ENCODE assay signal across 9 mouse cellular contexts in the genomic region with DNA sequence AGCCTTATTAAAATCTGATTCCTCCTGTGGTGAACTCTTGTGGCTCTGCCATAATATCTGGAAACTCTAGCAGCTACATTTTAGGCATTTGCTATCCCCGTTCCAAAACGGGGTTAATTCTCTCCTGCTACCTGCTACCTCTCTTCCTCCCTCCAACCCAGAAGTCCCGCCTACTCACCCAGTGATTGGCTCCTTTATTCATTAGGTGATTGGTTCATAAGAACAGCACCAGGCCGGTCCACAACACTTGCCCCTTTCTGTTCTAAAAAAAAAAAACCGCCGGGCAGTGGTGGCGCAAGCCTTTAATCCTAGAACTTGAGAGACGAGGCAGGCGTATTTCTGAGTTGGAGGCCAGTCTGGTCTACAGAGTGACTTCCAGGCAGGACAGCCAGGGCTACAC. TPM values are rescaled to one million over a fixed set of nuclear protein-coding genes. Genes with fewer than 3 reads are reported as not detected.
DNase-seq lines count a peak whose midpoint lies in the region; ATAC-seq and TF ChIP-seq lines count a peak whose summit lies in the region.
"Had no signal": no experiment of that assay in that cellular context is flagged by ENCODE, and none has a peak within 500 bp of the region (broad histone marks: within the 10 kb centered on the region; RNA-seq: fewer than 3 reads in every experiment).

No protein-coding gene starts in this region.

- no peak overlapping the region for H3K27ac ChIP-seq in heart, embryonic 11.5 days (ENCODE audit: low read depth, low read length)
- no peak overlapping the region for H3K27ac ChIP-seq in intestine, embryonic 16.5 days (ENCODE audit: low read length)
- no peak overlapping the region for H3K27ac ChIP-seq in midbrain, embryonic 14.5 days (replicated peaks; ENCODE audit: low read depth, low read length)

- H3K36me3 ChIP-seq in heart, embryonic 11.5 days (ENCODE audit: control insufficient read depth, insufficient read depth, low read length), result no peaks in the 10 kb centered on the region
- no peaks in the 10 kb centered on the region for H3K36me3 ChIP-seq in intestine, embryonic 16.5 days (ENCODE audit: control insufficient read depth, insufficient read depth, low read length)
- H3K36me3 ChIP-seq in midbrain, embryonic 14.5 days (ENCODE audit: control insufficient read depth, insufficient read depth, low read length), result no peaks in the 10 kb centered on the region

- no peak for DNase-seq in heart, postnatal 14 days
- DNase-seq in T-cell, adult 2 months (ENCODE audit: low spot score), result peak; percentile 20
- DNase-seq in lung, adult 2 months, result peak; percentile 32
- no peak for DNase-seq in layer of hippocampus, adult 9-10 months (ENCODE audit: low spot score)
- DNase-seq in midbrain, embryonic 14.5 days, result no peak

- ATAC-seq in heart, embryonic 11.5 days (replicated peaks; ENCODE audit: insufficient number of reproducible peaks, low FRiP score, low TSS enrichment), result no peak
- peak; percentile 85 for ATAC-seq in intestine, embryonic 16.5 days
- ATAC-seq in cerebellum, adult (ENCODE audit: insufficient number of reproducible peaks, low FRiP score, low TSS enrichment), result no peak
- ATAC-seq in midbrain, embryonic 14.5 days (ENCODE audit: low FRiP score, low TSS enrichment), result no peak

- H3K27me3 ChIP-seq in heart, embryonic 11.5 days (ENCODE audit: control insufficient read depth, insufficient read depth, low read length), result no peaks in the 10 kb centered on the region
- no peaks in the 10 kb centered on the region for H3K27me3 ChIP-seq in intestine, embryonic 16.5 days (replicated peaks; ENCODE audit: control insufficient read depth, insufficient read depth, low read length)
- no peaks in the 10 kb centered on the region for H3K27me3 ChIP-seq in midbrain, embryonic 14.5 days (ENCODE audit: control insufficient read depth, insufficient read depth, low read length)

- H3K4me2 ChIP-seq in heart, embryonic 11.5 days, result peak overlapping the region; percentile 51
- H3K4me2 ChIP-seq in intestine, embryonic 16.5 days (ENCODE audit: low read depth, low read length), result peak overlapping the region; percentile 33; the same call in 1 of the 2 replicates
- no peak overlapping the region; the same call in 1 of the 2 replicates for H3K4me2 ChIP-seq in midbrain, embryonic 14.5 days (ENCODE audit: low read length)

- no peak overlapping the region for H3K4me3 ChIP-seq in heart, embryonic 11.5 days (ENCODE audit: low read depth, low read length)
- peak overlapping the region; percentile 27 for H3K4me3 ChIP-seq in intestine, embryonic 16.5 days (ENCODE audit: low read length)
- H3K4me3 ChIP-seq in lung, adult 2 months (replicated peaks; ENCODE audit: extremely low read depth, low read depth, low read length), result no peak overlapping the region
- no peak overlapping the region for H3K4me3 ChIP-seq in midbrain, embryonic 14.5 days (replicated peaks; ENCODE audit: low read depth, low read length)
- H3K4me3 ChIP-seq: myocyte had no signal

- no peaks in the 10 kb centered on the region for H3K4me1 ChIP-seq in heart, embryonic 11.5 days (ENCODE audit: control insufficient read depth, insufficient read depth, low read length)
- no peaks in the 10 kb centered on the region for H3K4me1 ChIP-seq in intestine, embryonic 16.5 days (ENCODE audit: control insufficient read depth, insufficient read depth, low read length)
- H3K4me1 ChIP-seq in lung, adult 2 months (ENCODE audit: control insufficient read depth, insufficient read depth, low read length), result no peaks in the 10 kb centered on the region
- no peaks in the 10 kb centered on the region for H3K4me1 ChIP-seq in midbrain, embryonic 14.5 days (ENCODE audit: control insufficient read depth, insufficient read depth, low read length)

- H3K9ac ChIP-seq in heart, embryonic 11.5 days (ENCODE audit: low read depth, low read length), result 0 out of 2 replicates have a peak overlapping the region, but pooled peaks have one; percentile 5
- H3K9ac ChIP-seq in intestine, embryonic 16.5 days (ENCODE audit: low read depth, low read length), result no peak overlapping the region
- H3K9ac ChIP-seq in midbrain, embryonic 14.5 days (replicated peaks; ENCODE audit: low read length), result no peak overlapping the region

- no peak for TF ChIP-seq POLR2A in lung, adult 2 months (IDR thresholded peaks at IDR 0.05; ENCODE audit: borderline replicate concordance, extremely low read depth, low read depth, low read length)

- WGBS in heart, embryonic 11.5 days (ENCODE audit: insufficient replicate concordance), result 11% methylated on average over 9 of the region's 9 CpGs
- 9% methylated on average over 9 of the region's 9 CpGs for WGBS in intestine, embryonic 16.5 days
- WGBS in lung, adult 2 months, result 4% methylated on average over 9 of the region's 9 CpGs
- WGBS in midbrain, embryonic 14.5 days, result 23% methylated on average over 9 of the region's 9 CpGs

- intact Hi-C loops in heart, postnatal 14 days (cut with DNase I), result no loop called here

- no peak for TF ChIP-seq CTCF in lung, adult 2 months (IDR thresholded peaks at IDR 0.05; ENCODE audit: insufficient read depth, low read length)

- no peaks in the 10 kb centered on the region for H3K9me3 ChIP-seq in heart, embryonic 11.5 days (replicated peaks; ENCODE audit: control insufficient read depth, low read length)
- H3K9me3 ChIP-seq in intestine, embryonic 16.5 days (ENCODE audit: control insufficient read depth, low read length), result no peaks in the 10 kb centered on the region
- no peaks in the 10 kb centered on the region for H3K9me3 ChIP-seq in midbrain, embryonic 14.5 days (ENCODE audit: control insufficient read depth, low read length)

RNA-seq across cellular contexts. Expression of gene Oscar, which starts 20.8 kb away (rescaled TPM):
- polyA plus RNA-seq in heart, embryonic 11.5 days (2014; fragmentation: Nextera tagmentation; extraction: Ambion mirVana), result 0.21 and 0.56 TPM in 2 replicates
- under 1 TPM; 0.19 to 0.34 TPM for total RNA-seq in heart, postnatal 14 days (2021)
- polyA plus RNA-seq in intestine, embryonic 16.5 days (2015; fragmentation: Nextera tagmentation; extraction: Ambion mirVana), result 0.07 TPM in 1 of 2 replicates, not detected in the other
- polyA plus RNA-seq in lung, adult 2 months (2012; rRNA removed), result 0.18 and 0.28 TPM in 2 replicates
- polyA plus RNA-seq in midbrain, embryonic 14.5 days (2014; fragmentation: Nextera tagmentation; extraction: Ambion mirVana), result 0.26 and 0.63 TPM in 2 replicates
- polyA plus RNA-seq: myocyte had no signal

RNA-seq across cellular contexts. Expression of gene Ndufa3, which starts 22.0 kb away (rescaled TPM):
- 621 and 642 TPM in 2 replicates for polyA plus RNA-seq in heart, embryonic 11.5 days (2014; fragmentation: Nextera tagmentation; extraction: Ambion mirVana)
- total RNA-seq in heart, postnatal 14 days (2021), result 1,000 to 10,000 TPM; 1,807 to 1,867 TPM
- polyA plus RNA-seq in intestine, embryonic 16.5 days (2015; fragmentation: Nextera tagmentation; extraction: Ambion mirVana), result 531 and 551 TPM in 2 replicates
- 151 and 167 TPM in 2 replicates for polyA plus RNA-seq in lung, adult 2 months (2012; rRNA removed)
- 432 and 586 TPM in 2 replicates for polyA plus RNA-seq in midbrain, embryonic 14.5 days (2014; fragmentation: Nextera tagmentation; extraction: Ambion mirVana)

RNA-seq across cellular contexts. Expression of gene Tfpt, which starts 34.6 kb away (rescaled TPM):
- 17.8 and 20.0 TPM in 2 replicates for polyA plus RNA-seq in heart, embryonic 11.5 days (2014; fragmentation: Nextera tagmentation; extraction: Ambion mirVana)
- 10 to 100 TPM; 15.1 to 16.9 TPM for total RNA-seq in heart, postnatal 14 days (2021)
- 15.5 and 18.0 TPM in 2 replicates for polyA plus RNA-seq in intestine, embryonic 16.5 days (2015; fragmentation: Nextera tagmentation; extraction: Ambion mirVana)
- polyA plus RNA-seq in lung, adult 2 months (2012; rRNA removed), result 6.3 and 8.2 TPM in 2 replicates
- polyA plus RNA-seq in midbrain, embryonic 14.5 days (2014; fragmentation: Nextera tagmentation; extraction: Ambion mirVana), result 30.4 and 38.5 TPM in 2 replicates

RNA-seq across cellular contexts. Expression of gene Prpf31, which starts 34.6 kb away (rescaled TPM):
- 67.6 and 78.3 TPM in 2 replicates for polyA plus RNA-seq in heart, embryonic 11.5 days (2014; fragmentation: Nextera tagmentation; extraction: Ambion mirVana)
- total RNA-seq in heart, postnatal 14 days (2021), result 10 to 100 TPM; 22.5 to 26.5 TPM
- 70.6 and 81.1 TPM in 2 replicates for polyA plus RNA-seq in intestine, embryonic 16.5 days (2015; fragmentation: Nextera tagmentation; extraction: Ambion mirVana)
- 19.2 and 24.9 TPM in 2 replicates for polyA plus RNA-seq in lung, adult 2 months (2012; rRNA removed)
- polyA plus RNA-seq in midbrain, embryonic 14.5 days (2014; fragmentation: Nextera tagmentation; extraction: Ambion mirVana), result 71.0 and 82.7 TPM in 2 replicates

RNA-seq across cellular contexts. Expression of gene Cnot3, which starts 49.9 kb away (rescaled TPM):
- 42.2 and 43.5 TPM in 2 replicates for polyA plus RNA-seq in heart, embryonic 11.5 days (2014; fragmentation: Nextera tagmentation; extraction: Ambion mirVana)
- 10 to 100 TPM; 30.4 to 34.1 TPM for total RNA-seq in heart, postnatal 14 days (2021)
- polyA plus RNA-seq in intestine, embryonic 16.5 days (2015; fragmentation: Nextera tagmentation; extraction: Ambion mirVana), result 43.2 and 46.1 TPM in 2 replicates
- 59.6 and 62.2 TPM in 2 replicates for polyA plus RNA-seq in lung, adult 2 months (2012; rRNA removed)
- 36.6 and 51.2 TPM in 2 replicates for polyA plus RNA-seq in midbrain, embryonic 14.5 days (2014; fragmentation: Nextera tagmentation; extraction: Ambion mirVana)

Comparison
In these comparisons a context has a peak if more than half of its experiments do, and no peak if none do; other contexts are left out.
1. DNase-seq: peak in T-cell, adult 2 months (single experiment) and lung, adult 2 months (single experiment); none in heart, postnatal 14 days (0 of 2), layer of hippocampus, adult 9-10 months (single experiment) and midbrain, embryonic 14.5 days (single experiment).